Mouse (Mus musculus): ENCODE results near the gene Lyl1. TPM values are rescaled to one million over a fixed set of nuclear protein-coding genes. Genes with fewer than 3 reads are reported as not detected.
"Not testable (repeated sequence)": the region's sequence is repeated elsewhere in the genome, so short reads cannot be mapped to it uniquely, and the experiment has no call there.

Lyl1 gene
- total RNA-seq, 4 experiments from 2014 or later = 2.2 to 4.5 (median 3.4) TPM

DNA sequence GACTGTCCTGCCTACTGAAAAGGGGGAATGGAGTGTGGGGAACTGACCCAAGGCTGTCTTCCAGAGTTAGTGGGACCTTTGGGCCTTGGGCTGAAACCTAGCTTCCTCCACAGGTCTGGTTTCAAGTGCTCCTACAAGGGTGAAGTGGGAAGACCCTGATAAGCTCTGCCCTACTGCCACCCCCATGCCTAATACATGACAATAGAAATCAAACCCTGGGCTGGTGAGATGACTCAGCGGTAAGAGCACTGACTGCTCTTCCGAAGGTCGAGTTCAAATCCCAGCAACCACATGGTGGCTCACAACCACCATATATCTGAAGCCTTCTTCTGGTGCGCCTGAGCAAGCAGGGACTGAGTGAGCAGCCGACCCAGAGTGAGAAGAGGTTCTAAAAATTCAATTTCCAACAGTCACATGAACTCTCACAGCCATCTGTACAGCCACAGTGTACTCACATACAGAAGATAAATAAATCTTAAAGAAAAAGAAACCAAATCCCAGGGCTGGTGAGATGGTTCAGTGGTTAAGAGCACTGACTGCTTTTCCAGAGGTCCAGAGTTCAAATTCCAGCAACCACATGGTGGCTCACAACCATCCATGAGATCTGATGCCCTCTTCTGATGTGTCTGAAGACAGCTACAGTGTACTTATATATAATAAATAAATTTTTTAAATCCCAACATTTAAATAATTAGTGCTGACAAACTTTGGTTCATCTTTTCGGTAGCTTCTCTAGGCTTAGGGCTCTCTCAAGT, 32.3 kb upstream of the Lyl1 start:
- no peak for DNase-seq (ENCODE audit: low spot score in 2 of 2)

DNA sequence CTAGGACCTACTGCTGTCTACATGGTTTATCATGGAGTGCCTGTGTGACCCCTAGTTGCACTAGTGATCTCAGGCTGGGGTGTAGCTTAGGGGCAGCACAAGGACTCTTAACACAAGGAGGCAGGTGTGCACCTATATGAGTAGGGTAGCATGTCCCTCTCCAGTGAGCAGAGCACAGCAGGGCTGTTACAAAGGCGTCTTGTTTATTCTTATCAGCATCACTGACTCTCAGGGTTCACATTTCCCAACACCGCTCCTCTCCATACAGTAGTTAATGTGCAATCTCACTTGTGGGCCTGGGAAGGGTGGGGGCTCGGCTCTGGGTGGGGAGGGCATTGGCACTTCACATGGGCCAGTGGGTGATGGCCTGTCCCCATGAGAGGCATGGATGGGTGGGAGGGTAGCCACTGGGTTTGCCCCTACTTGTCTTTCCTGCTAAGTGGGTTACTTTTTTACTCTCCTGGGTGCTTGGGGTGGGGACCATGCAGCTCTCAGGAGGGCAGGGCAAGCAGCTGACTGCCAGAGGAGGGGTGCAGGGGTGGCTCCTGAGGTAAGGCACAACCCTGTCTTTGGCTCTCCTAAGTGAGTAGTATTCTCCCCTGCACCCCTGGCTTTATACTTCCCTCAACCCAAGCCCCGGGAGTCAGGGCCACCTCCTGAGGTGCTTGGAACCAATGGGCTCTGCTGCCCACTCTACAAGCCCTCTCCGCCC, 30.8 kb upstream of the Lyl1 start:
- not testable (repeated sequence) for DNase-seq (ENCODE audit: low spot score in 2 of 2)

- DNase-seq (ENCODE audit: low spot score in 2 of 2) = no peak
These were observed 24.0 kb upstream of the Lyl1 start for GRCm38 (mm10) chr8:84677305-84677704.

DNA sequence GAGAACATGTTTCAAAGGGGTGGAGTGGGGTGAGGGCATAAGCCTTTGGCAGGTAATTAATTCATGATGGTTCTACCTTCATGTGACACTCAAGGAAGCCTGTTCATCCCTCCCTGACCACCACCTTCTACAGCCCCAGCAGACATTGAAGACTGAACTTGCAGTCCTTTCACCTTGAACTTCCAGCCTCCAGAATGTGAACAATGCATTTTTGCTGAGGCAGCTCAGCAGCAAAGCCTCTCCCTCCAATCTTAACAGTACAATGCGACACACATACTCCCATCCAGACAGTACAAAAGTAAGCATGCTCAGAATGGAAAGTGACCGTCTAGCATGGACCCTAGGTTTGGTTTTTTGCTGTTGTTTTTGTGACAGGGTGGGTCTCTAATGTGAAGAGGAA, 19.8 kb upstream of the Lyl1 start:
- DNase-seq (ENCODE audit: low spot score in 2 of 2) = no peak

DNA sequence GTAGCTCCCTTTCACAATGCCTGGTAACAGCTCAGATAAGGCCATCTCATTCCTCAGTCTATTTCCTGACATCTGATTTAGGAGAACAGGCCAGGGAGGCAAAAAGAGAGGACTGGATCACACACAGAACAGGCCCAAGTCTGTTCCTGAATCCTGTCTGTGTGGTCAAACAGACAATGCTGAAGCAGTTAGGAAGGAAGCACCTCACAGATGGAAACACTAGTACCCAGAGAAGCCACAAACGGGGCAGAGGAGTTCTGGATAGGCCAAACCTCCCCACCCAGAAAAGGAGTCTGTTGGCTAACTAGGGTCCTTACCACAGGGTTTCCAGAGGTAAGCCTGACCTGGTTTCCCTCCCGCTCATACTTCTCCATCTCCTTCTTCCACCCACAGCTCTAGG, 19.0 kb upstream of the Lyl1 start:
- no peak for DNase-seq (ENCODE audit: low spot score in 2 of 2)

- DNase-seq (ENCODE audit: low spot score in 2 of 2) = no peak
These were observed 16.7 kb upstream of the Lyl1 start for GRCm38 (mm10) chr8:84684537-84684936.

- no peak for DNase-seq (ENCODE audit: low spot score in 2 of 2)
These were observed 14.9 kb upstream of the Lyl1 start, which contains the start of gene Trmt1 for GRCm38 (mm10) chr8:84686191-84687002. Trmt1 (plus strand) TSS chr8:84686307.

GRCm38 (mm10) chr8:84687003-84687704, 14.1 kb upstream of the Lyl1 start:
- no peak for DNase-seq (ENCODE audit: low spot score in 2 of 2)

DNA sequence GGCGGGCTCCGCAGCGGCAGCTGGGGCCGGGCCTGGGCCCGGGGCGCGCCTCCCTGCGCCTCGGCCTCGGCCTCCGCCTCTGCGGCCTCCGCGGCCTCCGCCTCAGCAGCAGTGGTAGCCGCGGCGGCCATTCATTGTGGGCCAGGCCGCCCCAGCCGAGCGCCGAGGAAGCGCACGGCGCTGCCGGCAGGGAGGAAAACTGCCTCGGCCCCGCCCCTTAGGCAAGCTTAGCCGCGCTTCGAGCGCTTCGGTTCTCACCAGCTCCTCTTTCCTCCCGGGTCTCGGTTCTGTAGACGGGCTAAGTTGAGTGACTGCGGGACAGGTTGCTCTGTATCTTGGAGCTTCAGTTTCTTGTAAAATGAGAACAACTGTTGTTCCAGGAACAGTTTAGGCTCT, 13.6 kb upstream of the Lyl1 start, which contains the start of gene Nacc1:
TSS of gene Nacc1 (minus strand) at position 158 of the 396 bp plus-strand sequence.
- peak in 1 of 2 experiments; percentile 78 for DNase-seq (ENCODE audit: low spot score in 2 of 2)

GRCm38 (mm10) chr8:84689091-84689915, 12.0 kb upstream of the Lyl1 start:
- DNase-seq (ENCODE audit: low spot score in 2 of 2) = peak; percentile 84 to 88

GRCm38 (mm10) chr8:84693332-84693731, 7.9 kb upstream of the Lyl1 start:
- DNase-seq (ENCODE audit: low spot score in 2 of 2) = no peak

- DNase-seq (ENCODE audit: low spot score in 2 of 2) = peak in 1 of 2 experiments; percentile 11
These were observed 6.1 kb upstream of the Lyl1 start for GRCm38 (mm10) chr8:84695140-84695539.

DNA sequence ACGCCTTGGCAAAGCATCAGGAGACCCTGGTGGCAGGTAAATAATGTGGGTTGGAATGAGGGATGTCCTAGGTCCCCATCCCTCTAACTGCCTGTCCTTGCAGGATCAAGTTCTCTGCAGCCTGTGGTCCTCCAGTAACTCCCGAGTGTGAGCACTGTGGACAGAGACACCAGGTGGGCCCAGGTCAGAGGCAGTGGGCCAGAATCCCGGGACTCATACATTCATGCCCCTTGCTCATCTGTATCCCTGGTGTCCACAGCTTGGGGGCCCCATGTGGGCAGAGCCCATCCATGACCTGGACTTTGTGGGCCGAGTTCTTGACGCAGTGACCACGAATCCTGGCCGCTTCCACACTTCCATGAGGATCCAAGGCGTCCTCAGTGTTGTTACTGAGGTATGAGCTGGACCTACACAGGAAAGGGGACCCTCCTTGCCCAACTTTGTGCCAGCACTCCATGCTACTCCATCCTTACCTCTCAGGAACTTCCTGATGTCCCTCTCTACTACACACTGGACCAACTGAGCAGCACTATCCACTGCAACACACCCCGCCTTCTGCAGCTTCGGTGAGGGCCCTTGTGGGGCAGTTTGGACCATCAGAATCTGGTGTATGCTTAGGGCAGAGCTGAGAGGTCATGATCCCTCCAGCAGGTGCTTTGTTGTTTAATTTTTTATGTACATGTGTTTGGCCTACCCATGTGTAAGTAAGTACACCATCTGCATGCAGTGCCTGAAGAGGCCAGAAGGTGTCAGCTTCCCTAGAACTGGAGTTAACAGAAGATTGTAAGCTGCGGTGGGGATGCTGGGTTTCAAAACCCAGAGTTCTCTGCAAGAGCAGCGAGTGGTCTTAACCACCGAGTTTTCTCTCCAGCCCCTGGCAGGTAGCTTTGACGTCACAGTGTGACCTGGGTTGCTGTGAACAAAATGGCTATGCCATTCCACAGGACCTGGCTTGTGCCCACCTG, 3.8 kb upstream of the Lyl1 start:
- DNase-seq (ENCODE audit: low spot score in 2 of 2) = peak in 1 of 2 experiments; percentile 33

DNA sequence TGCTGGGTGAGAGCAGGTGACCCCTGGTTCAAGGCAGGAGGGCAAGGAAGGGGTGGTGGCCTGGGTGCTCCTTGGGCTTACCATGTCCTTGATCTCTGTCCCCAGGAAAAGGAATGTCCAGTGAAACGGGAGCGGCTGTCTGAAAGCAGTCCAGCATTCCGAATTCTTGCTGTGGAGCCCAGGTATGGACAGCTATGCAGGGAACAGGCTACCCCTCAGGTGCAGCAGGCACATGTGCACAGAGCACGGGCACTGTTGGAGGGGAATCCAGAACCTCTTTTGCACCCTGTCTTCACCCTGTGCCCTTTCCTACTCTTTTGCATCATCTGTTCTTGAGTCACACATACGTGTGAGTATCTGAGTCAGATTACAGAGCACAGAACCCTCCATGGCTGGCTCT, 3.0 kb upstream of the Lyl1 start:
- no peak for DNase-seq (ENCODE audit: low spot score in 2 of 2)

- DNase-seq (ENCODE audit: low spot score in 2 of 2) = peak in 1 of 2 experiments; percentile 24
These were observed 2.3 kb upstream of the Lyl1 start for GRCm38 (mm10) chr8:84698929-84699401.

GRCm38 (mm10) chr8:84699861-84700322, 1.4 kb upstream of the Lyl1 start:
- peak in 1 of 2 experiments; percentile 57 for DNase-seq (ENCODE audit: low spot score in 2 of 2)

- DNase-seq (ENCODE audit: low spot score in 2 of 2) = no peak
These were observed 731 bp upstream of the Lyl1 start for GRCm38 (mm10) chr8:84700526-84700925.

DNA sequence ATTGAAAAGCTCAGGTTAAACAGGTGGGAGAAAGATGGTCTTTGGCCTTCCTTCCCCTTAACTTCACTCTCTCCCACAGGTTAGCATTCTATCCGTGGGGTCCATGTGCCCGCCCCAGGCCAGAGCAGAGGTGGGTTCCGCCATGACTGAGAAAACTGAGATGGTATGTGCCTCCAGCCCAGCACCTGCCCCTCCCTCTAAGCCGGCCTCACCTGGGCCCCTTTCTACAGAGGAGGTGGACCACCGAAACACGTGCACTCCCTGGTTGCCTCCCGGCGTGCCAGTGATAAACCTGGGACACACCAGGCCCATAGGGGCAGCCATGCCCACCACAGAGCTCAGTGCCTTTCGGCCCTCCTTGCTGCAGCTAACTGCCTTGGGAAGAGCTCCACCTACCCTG, 1.3 kb downstream of the Lyl1 start:
- no peak for DNase-seq (ENCODE audit: low spot score in 2 of 2)

- peak in 1 of 2 experiments; percentile 12 for DNase-seq (ENCODE audit: low spot score in 2 of 2)
These were observed 1.8 kb downstream of the Lyl1 start for GRCm38 (mm10) chr8:84702963-84703465.

All from left cerebral cortex, adult 8-10 months (tissue).